Mouse (Mus musculus): ENCODE data around the gene Klk6. TPM values are rescaled to one million over a fixed set of nuclear protein-coding genes. Genes with fewer than 3 reads are reported as not detected.
A peak's percentile ranks its signal among the peaks of the same experiment; 100 is the strongest.

Gene Klk6
- polyA plus RNA-seq, 1 experiment from 2014 or later = not detected

GRCm38 (mm10) chr7:43854642-43855380, 30.5 kb downstream of the Klk6 start:
- ATAC-seq (ENCODE audit: insufficient read depth) (no peak), DNase-seq (no peak)
- Histone ChIP-seq H3K36me3 (ENCODE audit: insufficient read depth) (no peaks in the 10 kb centered on the region), H3K9ac (no peak overlapping the region), H3K4me2 (no peak overlapping the region), H3K9me3 (ENCODE audit: low read depth, low read length) (no peaks in the 10 kb centered on the region), H3K4me1 (ENCODE audit: insufficient read depth) (no peaks in the 10 kb centered on the region), H3K27me3 (ENCODE audit: insufficient read depth, low read length) (no peaks in the 10 kb centered on the region), H3K27ac (ENCODE audit: low read depth) (no peak overlapping the region), H3K4me3 (ENCODE audit: low read depth, low read length) (no peak overlapping the region)
- TF ChIP-seq CTCF (IDR thresholded peaks at IDR 0.05; ENCODE audit: low read depth) = no peak
- 64% methylated on average over 9 of the region's 9 CpGs for WGBS

- no peak overlapping the region for H3K4me3 ChIP-seq (ENCODE audit: low read depth, low read length)
- no peak overlapping the region for H3K9ac ChIP-seq
- 31% methylated on average over 3 of the region's 3 CpGs for WGBS
- no peaks in the 10 kb centered on the region for H3K36me3 ChIP-seq (ENCODE audit: insufficient read depth)
- no peaks in the 10 kb centered on the region for H3K27me3 ChIP-seq (ENCODE audit: insufficient read depth, low read length)
- H3K4me2 ChIP-seq = no peak overlapping the region
- no peaks in the 10 kb centered on the region for H3K4me1 ChIP-seq (ENCODE audit: insufficient read depth)
- no peak for TF ChIP-seq CTCF (IDR thresholded peaks at IDR 0.05; ENCODE audit: low read depth)
- H3K9me3 ChIP-seq (ENCODE audit: low read depth, low read length) = no peaks in the 10 kb centered on the region
- no peak for DNase-seq
- ATAC-seq (ENCODE audit: insufficient read depth) = no peak
- H3K27ac ChIP-seq (ENCODE audit: low read depth) = no peak overlapping the region
Measured at GRCm38 (mm10) chr7:43855709-43856108, 31.4 kb downstream of the Klk6 start.

- H3K27ac ChIP-seq (ENCODE audit: low read depth) = no peak overlapping the region
- DNase-seq (no peak), ATAC-seq (ENCODE audit: insufficient read depth) (no peak)
- no peaks in the 10 kb centered on the region for H3K27me3 ChIP-seq (ENCODE audit: insufficient read depth, low read length)
- H3K36me3 ChIP-seq (ENCODE audit: insufficient read depth) = no peaks in the 10 kb centered on the region
- no peak overlapping the region for H3K9ac ChIP-seq
- TF ChIP-seq CTCF (IDR thresholded peaks at IDR 0.05; ENCODE audit: low read depth) = no peak
- H3K4me1 ChIP-seq (ENCODE audit: insufficient read depth) = no peaks in the 10 kb centered on the region
- H3K4me2 ChIP-seq = no peak overlapping the region
- WGBS = 71% methylated on average over 7 of the region's 7 CpGs
- no peak overlapping the region for H3K4me3 ChIP-seq (ENCODE audit: low read depth, low read length)
- H3K9me3 ChIP-seq (ENCODE audit: low read depth, low read length) = no peaks in the 10 kb centered on the region
Measured at GRCm38 (mm10) chr7:43856307-43856706, 32.0 kb downstream of the Klk6 start.

- no peak for TF ChIP-seq CTCF (IDR thresholded peaks at IDR 0.05; ENCODE audit: low read depth)
- no peak overlapping the region for H3K27ac ChIP-seq (ENCODE audit: low read depth)
- DNase-seq (no peak), ATAC-seq (ENCODE audit: insufficient read depth) (no peak)
- no peak overlapping the region for H3K4me3 ChIP-seq (ENCODE audit: low read depth, low read length)
- H3K36me3 ChIP-seq (ENCODE audit: insufficient read depth) = no peaks in the 10 kb centered on the region
- no peaks in the 10 kb centered on the region for H3K4me1 ChIP-seq (ENCODE audit: insufficient read depth)
- no peak overlapping the region for H3K4me2 ChIP-seq
- H3K9me3 ChIP-seq (ENCODE audit: low read depth, low read length) = no peaks in the 10 kb centered on the region
- 88% methylated on average over 12 of the region's 12 CpGs for WGBS
- H3K9ac ChIP-seq = no peak overlapping the region
- no peaks in the 10 kb centered on the region for H3K27me3 ChIP-seq (ENCODE audit: insufficient read depth, low read length)
Measured at GRCm38 (mm10) chr7:43857501-43857900, 33.2 kb downstream of the Klk6 start.

GRCm38 (mm10) chr7:43860411-43860810, 36.1 kb downstream of the Klk6 start:
- H3K27me3 ChIP-seq (ENCODE audit: insufficient read depth, low read length) = no peaks in the 10 kb centered on the region
- ATAC-seq (ENCODE audit: insufficient read depth) (no peak), DNase-seq (no peak)
- no peaks in the 10 kb centered on the region for H3K9me3 ChIP-seq (ENCODE audit: low read depth, low read length)
- no peaks in the 10 kb centered on the region for H3K4me1 ChIP-seq (ENCODE audit: insufficient read depth)
- no peak overlapping the region for H3K4me3 ChIP-seq (ENCODE audit: low read depth, low read length)
- H3K4me2 ChIP-seq = no peak overlapping the region
- TF ChIP-seq CTCF (IDR thresholded peaks at IDR 0.05; ENCODE audit: low read depth) = no peak
- H3K27ac ChIP-seq (ENCODE audit: low read depth) = no peak overlapping the region
- no peaks in the 10 kb centered on the region for H3K36me3 ChIP-seq (ENCODE audit: insufficient read depth)
- 82% methylated on average over 8 of the region's 8 CpGs for WGBS
- no peak overlapping the region for H3K9ac ChIP-seq

GRCm38 (mm10) chr7:43873237-43873636, 48.9 kb downstream of the Klk6 start:
- TF ChIP-seq CTCF (IDR thresholded peaks at IDR 0.05; ENCODE audit: low read depth) = peak; percentile 95
- H3K27ac ChIP-seq (ENCODE audit: low read depth) = no peak overlapping the region
- H3K36me3 ChIP-seq (ENCODE audit: insufficient read depth) = no peaks in the 10 kb centered on the region
- WGBS = 6% methylated on average over 10 of the region's 10 CpGs
- H3K4me2 ChIP-seq = no peak overlapping the region
- ATAC-seq (ENCODE audit: insufficient read depth) = no peak
- DNase-seq = peak; percentile 87
- H3K9me3 ChIP-seq (ENCODE audit: low read depth, low read length) = no peaks in the 10 kb centered on the region
- no peak overlapping the region for H3K9ac ChIP-seq
- no peak overlapping the region for H3K4me3 ChIP-seq (ENCODE audit: low read depth, low read length)
- H3K27me3 ChIP-seq (ENCODE audit: insufficient read depth, low read length) = no peaks in the 10 kb centered on the region
- H3K4me1 ChIP-seq (ENCODE audit: insufficient read depth) = no peaks in the 10 kb centered on the region

- H3K9ac ChIP-seq = no peak overlapping the region
Measured at GRCm38 (mm10) chr7:43873674-43874073, 49.4 kb downstream of the Klk6 start.

More at GRCm38 (mm10) chr7:43873674-43874073, 49.4 kb downstream of the Klk6 start:
- Histone ChIP-seq H3K27me3 (ENCODE audit: insufficient read depth, low read length) (no peaks in the 10 kb centered on the region), H3K27ac (ENCODE audit: low read depth) (no peak overlapping the region), H3K4me2 (no peak overlapping the region), H3K36me3 (ENCODE audit: insufficient read depth) (no peaks in the 10 kb centered on the region), H3K4me3 (ENCODE audit: low read depth, low read length) (no peak overlapping the region), H3K4me1 (ENCODE audit: insufficient read depth) (no peaks in the 10 kb centered on the region), H3K9me3 (ENCODE audit: low read depth, low read length) (no peaks in the 10 kb centered on the region)
- 77% methylated on average over 3 of the region's 3 CpGs for WGBS
- DNase-seq (no peak), ATAC-seq (ENCODE audit: insufficient read depth) (no peak)
- TF ChIP-seq CTCF (IDR thresholded peaks at IDR 0.05; ENCODE audit: low read depth) = no peak

Data from lung, embryonic 14.5 days (tissue).